Mouse (Mus musculus) layer of hippocampus, postnatal 10 days (tissue): ENCODE results near the gene Gmeb1. TPM values are rescaled to one million over a fixed set of nuclear protein-coding genes. Genes with fewer than 3 reads are reported as not detected.
"Not testable (repeated sequence)": the region's sequence is repeated elsewhere in the genome, so short reads cannot be mapped to it uniquely, and the experiment has no call there.

Source experiments
- DNase-seq, 2 experiments: peaks; one replicate each; pipeline ENCODE4 v3.0.0; 2021; ENCODE audit warnings: low spot score in 2 of 2
- total RNA-seq, 2 experiments: library from RNA; stranded (reverse); gene quantifications; 2 replicates each; pipeline ENCODE4 v1.2.3; 2021

The Gmeb1 gene
- total RNA-seq, 2 experiments from 2014 or later = 27.4 to 28.2 TPM

DNA sequence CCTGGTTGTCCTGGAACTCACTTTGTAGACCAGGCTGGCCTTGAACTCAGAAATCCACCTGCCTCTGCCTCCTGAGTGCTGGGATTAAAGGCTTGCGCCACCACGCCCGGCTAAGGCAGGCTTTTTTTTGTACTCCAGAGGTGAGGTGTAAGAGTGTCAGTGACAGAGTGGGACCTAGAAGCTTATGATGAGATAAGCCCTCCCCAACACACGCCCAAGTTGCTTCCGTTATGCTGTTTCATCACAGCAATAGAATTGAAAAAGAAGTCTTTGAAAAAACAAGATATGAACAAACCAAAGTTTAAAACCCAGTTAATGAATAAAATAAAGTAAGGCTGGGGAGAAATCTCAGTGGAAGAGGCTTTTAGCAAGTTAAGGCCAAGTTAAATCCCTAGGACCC is 31.0 kb downstream of the Gmeb1 start:
- DNase-seq = no peak

DNA sequence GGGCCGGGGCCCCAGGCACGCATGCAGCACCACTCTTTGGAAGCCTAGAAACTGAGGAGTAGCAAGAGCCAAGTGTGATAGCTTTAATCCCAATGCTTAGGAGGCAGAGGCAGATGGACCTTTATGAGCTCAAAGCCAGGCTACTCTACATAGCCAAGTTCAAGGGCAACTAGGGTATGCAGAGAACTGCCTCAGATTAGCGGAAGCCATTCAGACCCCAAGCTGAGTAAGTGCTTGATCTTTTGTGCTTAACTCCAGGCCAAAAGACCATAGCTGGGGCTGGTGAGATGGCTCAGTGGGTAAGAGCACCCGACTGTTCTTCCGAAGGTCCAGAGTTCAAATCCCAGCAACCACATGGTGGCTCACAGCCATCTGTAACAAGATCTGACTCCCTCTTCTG is 39.4 kb downstream of the Gmeb1 start:
- not testable (repeated sequence) for DNase-seq

DNA sequence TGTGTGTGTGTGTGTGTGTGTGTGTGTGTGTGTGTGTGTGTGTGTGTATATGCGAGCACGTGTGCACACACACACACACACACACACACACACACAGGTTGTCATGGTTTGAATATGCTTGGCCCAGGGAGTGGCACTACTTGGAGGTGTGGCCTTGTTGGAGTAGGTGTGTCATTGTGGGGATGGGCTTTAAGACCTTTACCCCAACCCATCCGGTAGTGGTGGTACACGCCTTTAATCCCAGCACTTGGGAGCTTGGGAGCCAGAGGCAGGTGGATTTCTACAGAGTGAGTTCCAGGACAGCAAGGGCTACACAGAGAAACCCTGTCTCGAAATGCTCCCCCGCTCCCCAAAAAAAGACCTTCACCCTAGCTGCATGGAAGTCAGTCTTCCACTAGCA is 43.0 kb downstream of the Gmeb1 start:
- not testable (repeated sequence) for DNase-seq

DNA sequence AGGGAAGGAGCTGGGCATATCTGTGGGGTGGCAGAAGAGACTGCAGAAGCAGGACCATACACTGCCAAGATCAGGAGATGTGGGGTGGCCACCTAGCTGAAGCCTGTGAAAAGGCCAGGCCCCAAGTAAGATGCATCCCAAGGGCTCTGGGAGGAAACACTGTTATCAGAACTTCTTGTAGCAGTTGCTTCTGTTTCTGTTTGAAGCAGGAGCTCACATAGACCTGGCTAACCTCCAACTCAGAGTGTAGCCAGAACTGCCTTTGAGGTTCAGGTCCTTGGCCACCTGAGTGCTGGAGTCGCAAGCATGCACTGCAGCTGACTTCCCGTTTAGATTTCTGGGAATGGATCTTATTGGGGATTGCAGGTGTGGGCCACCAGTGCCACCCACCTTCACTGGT is 43.6 kb downstream of the Gmeb1 start:
- DNase-seq = no peak

DNA sequence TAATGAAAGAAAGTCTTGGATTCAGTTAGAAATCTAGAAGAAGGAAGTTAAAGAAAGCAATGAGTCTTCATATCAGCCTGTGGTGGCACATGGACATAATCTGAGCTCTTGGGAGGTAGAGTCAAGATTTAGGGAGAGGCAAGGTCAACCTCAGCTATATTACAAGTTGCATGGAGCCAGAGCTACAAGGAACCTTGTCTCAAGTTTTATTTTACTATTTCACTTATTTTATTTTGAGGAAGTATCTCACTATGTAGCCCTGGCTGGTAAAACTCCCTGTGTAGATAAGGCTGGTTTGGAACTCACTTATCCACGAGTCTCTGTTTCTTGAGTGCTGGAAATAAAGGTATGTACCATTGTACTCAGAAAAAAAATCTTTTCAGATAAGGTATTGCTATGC is 44.8 kb downstream of the Gmeb1 start:
- DNase-seq = no peak

DNA sequence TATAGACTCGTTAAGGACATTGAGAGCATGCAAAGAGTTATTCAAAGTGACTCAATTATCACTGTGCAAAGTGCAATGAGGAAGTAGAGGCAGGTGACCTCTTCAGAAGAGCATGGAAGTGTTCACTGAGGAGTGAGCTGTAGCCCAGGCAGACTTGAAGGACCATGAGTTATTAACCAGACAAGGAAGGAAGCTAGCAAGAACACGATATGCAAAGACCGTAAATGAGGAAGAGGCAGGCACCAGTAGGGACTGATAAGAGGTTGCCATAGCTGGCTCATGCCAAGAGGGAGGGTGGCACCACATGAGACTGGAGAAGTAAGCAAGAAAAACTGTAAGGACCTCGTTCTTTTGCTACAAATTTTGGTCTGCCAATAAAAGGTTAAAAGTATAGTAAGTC is 46.6 kb downstream of the Gmeb1 start:
- no peak for DNase-seq

DNA sequence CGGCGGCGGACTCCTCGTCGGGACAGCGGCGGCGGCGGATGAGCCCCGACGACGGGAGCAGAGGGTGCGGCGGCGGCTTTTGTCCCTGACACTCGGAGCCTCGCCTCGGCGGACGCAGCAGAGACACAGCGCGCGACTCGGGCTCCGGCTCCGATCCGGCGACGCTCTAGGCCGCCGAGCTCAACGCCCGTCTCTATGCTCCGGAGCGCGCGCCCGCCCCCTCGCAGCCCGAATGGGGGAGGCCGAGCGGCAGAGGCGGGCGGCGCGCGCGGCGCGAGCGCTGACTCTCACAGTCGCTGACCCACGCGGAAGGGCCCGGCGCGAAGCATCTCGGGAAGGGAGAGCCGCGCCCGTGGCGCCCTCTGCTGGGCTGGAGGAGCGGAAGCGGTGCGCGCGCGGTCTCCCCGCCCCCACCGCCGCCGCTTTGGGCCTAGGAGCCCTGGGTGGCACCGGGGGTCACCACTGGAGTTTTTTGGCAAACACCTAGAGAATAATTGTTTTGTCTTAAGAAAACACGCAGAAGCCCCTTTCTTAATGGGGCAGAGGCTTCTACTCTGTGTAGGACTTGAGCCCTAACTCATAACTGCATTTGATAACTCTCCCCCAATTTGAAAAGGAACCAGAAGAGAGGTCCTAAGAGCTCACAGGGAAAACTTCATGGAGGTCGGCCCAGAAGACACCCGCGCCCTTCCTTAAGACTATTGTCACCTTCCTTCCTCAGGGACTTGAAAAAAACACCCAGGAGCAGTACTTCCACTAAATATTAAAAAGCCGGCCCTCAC is 49.3 kb downstream of the Gmeb1 start, which contains the start of gene Ythdf2:
Gene Ythdf2, minus strand, starts transcription at position 351 of the 782 bp plus-strand sequence.
- DNase-seq = peak; percentile 98 to 99

DNA sequence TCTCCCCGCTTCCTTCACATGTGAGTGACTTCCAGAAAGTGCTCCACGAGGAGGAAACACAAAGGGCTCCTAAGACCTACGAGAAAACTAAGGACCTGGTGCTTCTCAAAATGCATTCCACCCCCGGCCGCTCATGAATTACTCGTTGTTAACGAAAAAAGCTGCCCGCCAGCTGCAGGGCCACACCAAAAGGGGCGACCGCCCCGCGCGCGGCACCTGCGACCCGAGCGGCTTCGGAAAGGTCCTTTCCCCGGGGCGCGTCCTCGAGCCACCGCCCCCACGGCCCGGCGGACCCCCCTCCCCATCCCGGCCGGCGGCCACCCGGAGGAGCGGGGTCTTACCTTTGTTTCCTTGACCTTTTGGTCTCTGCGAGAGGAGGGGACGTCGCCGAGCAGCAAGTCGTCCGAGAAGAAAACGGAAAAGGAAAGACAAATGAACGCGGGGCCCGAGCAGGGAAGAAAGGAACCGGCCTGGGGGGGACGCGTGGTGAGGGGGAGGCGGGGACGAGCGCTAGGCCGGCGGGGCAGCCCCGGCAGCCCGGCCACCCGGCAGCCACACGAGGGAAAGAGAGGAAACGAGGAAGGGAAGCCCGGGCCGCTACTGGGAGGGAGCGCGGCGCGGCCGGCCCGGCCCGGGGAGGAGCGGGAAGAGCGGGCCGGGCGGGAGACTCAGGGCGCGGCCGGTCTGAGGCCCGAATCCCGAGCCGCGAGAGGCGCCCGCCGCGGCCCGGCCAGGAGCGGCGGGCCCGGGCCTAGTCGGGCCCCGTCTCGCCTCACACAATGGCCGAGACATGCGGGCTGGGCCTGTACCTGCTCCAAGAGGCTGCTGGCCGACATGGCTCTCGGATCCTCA is 50.1 kb downstream of the Gmeb1 start:
- peak; percentile 28 to 33 for DNase-seq

DNA sequence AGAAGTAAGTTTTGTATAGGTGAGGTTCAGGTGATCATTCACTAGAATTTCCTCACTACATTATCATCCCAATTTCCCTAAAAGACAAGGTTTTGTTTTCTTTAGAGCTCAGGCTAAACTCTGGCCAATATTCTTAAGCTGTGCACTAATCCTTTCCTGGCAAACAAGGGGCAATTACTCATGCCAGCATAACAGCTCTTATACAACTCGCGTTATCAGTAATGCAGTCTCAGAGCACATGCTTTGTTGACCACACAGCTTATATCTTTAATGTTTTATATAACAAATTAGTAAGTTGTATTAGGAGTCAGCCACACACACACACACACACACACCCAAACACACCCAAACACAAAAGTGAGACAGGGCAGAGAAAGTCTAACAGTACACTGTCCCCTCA is 51.1 kb downstream of the Gmeb1 start:
- no peak for DNase-seq

DNA sequence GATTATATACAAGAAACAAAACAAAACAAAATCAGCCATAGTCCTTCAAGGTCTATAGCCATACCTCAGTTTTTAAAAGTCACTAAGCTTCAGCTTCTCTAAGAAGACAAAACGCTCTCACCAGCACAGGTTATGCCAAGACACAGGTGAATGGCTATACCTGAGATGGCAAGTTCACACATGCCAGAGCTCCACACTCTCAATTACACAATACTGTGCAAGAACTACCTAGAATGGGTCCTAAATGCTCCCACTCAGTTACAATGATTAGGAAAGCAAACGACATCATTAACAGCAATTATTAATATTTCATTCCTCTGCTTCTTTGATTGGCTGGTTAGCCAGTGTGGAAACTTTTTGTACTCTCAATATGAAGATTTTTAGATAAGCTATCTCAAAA is 52.1 kb downstream of the Gmeb1 start:
- no peak for DNase-seq

DNA sequence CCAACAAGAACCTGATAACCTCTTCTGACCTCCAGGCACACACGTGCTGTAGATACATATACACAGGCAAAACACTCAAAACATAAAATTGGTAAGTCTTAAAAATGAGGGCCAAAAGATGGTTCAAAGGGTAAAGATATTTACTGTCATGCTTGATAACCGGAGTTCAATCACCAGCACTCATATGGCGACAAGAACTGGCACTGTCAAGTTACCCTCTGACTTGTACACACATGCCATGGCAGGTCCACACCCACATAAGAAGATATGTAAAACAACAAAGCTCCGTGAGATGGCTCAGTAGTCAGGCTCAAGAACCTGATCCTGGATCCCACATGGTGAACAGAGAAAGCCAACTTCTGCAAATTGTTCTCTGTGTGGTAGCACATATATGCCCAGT is 54.1 kb downstream of the Gmeb1 start:
- DNase-seq = no peak

DNA sequence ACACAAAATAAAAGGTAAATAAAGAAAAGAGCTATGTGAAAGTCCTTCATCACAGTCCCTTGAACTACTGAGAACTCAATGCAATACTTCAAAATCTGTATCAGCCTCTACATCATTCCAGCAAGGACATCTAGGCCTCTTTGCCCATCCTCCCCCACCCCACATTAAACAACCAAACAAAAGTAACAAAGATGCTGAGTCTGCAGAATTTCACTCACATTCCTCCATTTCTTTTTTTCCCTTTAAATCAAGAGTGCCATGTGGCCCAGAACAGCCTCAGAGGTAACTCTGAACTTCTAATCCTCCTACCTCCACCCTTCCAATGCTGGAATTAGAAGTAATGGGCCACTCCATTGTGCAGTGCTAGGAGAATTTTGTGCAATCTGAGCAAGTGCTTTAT is 62.6 kb downstream of the Gmeb1 start:
- no peak for DNase-seq

DNA sequence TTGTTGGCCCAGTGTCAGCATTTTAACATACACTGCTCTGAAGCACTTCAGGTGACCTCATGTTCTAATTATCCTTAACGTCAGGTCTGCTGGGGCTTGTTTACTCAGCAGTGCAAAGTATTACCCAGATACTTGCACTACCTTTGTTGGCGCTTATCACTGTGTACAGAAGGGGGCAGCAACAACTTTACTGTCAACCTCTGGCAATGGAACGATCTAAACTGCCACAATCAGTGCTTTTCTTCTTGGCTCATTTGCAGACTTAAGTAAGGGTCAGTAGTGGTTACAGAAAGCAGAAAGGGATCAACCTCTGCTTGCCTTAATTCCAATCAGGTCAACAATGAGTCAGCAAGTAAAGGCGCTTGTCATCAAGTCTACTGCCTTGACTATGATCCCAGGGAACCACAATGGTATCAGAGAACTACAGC is 63.1 kb downstream of the Gmeb1 start:
- DNase-seq = no peak

DNA sequence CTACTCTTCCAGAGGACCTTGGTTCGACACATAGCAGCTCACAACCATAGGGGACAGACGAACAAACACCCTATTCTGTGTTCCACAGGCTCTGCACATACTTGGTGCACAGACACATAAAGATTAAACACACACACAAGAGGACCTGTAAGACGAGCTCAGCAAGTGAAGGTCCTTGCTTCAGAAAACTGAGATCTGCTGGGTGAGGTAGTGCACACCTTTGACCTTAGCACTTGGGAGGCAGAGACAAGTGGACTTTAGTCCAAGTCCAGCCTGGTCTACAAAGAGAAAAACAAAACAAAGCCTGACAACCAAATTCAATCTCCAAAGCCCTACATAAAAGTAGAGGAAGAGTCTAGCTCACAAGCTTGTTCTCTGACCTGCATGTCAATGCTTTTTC is 66.4 kb downstream of the Gmeb1 start:
- DNase-seq = no peak

DNA sequence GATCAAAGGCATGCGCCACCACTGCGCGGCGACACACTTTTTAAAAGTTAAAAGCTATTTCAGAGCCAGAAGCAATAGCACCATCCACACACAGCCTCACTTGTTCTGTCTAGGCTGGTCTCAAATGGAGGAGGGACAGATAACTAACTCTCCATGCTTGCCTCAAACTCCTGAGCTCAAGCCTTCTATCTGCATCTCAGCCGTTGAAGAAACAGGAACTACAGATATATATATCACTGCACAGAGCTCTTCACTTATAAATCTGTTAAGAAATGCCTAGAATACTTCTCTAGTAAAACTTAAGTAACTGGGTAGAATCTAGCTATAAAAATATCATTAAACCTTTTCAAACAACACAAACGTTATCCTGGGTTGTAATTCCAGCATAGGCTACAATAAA is 67.0 kb downstream of the Gmeb1 start:
- no peak for DNase-seq

DNA sequence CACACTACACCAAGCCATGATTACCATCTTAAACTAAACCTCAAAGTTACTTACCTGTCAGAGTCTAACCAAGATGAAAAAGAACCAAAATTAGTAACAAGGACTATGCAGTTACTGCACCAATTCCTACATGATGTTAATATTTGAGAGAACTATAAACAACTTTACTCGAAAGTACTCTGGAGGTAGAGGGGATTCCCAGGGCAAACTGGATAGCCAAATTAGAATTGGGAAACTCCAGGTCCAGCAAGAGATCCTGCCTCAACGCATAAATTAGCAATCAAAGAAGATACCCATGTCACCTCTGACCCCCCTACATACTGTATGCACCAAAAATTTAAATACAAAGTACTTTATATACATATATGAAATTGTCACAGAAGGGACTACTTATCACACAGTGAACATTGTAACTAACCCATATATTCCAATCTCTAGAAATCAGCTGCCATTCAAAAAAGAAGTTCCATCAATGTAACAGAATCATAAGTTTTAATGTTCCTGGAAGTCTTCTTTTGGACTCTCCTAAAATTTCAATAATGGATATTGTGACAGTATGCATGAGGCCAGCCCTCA is 73.5 kb downstream of the Gmeb1 start:
- no peak for DNase-seq

DNA sequence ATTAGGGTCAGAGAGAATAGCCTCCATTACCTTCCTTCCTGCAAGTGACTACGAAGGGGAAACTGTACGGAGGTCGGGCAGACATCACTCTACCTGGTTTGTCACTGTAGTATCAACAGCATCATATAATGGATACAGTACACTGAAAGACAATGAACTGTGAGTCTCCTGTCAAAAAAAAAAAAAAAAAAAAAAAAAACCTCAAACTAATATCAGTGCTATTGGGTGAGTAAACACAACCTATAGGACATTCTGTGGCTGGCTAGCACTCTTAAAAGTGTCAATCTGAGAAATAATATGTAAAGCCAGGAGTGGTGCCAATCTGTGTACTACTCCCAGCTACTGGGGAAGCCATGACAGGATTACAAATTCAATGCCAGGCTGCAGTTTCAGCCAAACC is 78.2 kb downstream of the Gmeb1 start:
- no peak for DNase-seq

DNA sequence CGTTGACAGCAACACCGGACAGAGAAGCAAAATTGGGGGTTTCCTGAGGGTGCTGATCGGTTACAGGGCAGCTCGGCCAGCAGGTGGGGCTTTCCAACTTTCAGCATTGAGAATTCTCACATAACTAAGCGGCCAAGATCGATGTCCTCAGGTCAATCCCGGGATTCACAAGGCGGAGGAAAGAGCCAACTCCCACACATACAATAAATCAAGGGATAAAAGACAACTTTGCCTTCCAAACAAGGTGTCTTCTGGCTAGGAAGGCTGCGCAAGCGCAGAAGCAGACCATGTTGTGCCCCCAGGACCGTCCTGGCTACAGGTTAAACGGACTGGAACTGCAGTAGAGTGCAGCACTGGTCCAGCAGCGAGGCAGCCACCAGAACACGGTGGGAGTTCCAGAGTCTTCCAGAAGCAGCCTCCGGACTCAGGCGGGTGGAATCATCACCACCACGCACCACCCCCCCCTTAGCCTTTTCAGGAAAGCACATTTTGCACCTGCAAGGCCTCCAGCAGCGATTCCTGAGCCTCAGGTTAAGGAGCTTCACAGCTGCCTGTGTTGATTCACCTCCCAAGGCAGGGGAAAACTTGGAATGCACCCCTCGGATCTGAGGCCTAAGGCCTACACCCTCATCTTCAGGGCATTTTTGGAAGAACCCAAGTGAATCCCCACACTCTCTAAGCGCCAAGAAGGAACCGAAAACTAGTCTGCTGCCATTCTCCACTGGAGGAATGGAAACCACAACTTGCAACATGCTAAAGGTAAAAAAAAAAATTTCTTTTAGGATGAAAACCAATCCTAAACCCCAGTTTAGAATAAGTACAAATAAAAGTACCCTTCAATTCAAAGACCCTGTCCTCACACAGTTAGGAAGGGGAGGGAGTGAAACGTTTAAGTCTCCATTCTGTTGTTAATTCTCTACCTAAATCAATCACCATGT is 79.4 kb downstream of the Gmeb1 start:
- DNase-seq = no peak

DNA sequence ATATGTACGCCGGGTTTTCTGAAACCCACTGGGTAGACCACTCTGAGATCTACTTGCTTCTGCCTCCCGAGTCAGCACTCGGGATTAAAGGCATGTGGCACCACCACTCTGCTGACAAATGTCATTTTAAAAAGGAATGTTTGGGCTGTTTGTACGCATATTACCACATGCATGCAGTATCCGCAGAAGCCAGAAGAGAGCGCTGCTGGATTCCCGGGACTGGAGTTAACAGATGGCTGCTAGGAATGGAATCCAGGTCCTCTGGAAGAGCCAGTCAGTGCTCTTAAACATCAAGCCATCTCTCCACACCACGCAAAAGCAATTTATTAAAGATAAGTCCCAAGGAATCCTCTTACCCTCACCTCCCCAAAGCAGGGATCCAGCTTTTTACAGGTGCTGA is 80.7 kb downstream of the Gmeb1 start:
- peak; percentile 62 to 72 for DNase-seq

DNA sequence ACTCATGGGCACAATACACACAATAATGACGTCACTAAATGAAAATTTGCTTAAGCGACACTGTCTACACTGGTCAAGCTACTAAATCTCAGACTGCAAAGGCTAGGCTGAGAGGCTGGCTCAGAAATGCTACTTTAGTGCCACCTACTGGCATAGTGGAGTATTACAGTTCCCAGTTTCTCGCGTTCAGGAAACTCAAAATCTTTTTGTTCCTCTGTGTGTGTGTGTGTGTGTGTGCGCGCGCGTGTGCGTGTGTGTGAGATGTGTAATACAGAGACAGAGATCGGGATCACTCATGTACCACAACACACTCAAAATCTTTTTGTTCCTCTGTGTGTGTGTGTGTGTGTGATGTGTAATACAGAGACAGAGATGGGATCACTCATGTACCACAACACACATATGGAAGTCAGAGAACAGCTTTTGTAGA is 82.8 kb downstream of the Gmeb1 start:
- DNase-seq = peak; percentile 75 to 79

DNA sequence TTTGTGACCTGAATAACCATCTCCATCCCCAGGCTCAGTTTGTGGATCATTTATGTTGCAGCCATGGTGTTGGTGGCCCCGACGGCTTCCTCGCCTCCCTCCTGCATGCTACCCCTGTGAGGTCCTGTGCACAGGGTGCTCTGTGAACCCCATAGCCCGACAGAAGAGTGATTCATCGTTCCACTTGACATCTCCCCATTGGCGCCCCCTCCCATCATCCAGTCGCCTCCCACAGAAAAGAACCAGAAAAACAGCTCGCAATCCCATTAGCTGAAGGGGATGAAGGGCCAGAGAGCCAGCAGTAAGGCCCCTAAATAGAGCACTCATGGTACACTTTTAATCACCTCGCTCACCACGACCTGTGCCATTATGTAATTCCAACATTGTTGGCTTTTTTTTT is 84.9 kb downstream of the Gmeb1 start:
- no peak for DNase-seq
